Mouse (Mus musculus): Measurements from ENCODE around the gene Adprm.
"Not testable (repeated sequence)": the region's sequence is repeated elsewhere in the genome, so short reads cannot be mapped to it uniquely, and the experiment has no call there.

The Adprm gene

GRCm38 (mm10) chr11:67052321-67052952, at the start of gene Adprm, which contains the start of gene Sco1:
TSS of gene Adprm (minus strand) at chr11:67052594.
TSS of gene Sco1 (plus strand) at chr11:67052670.
- peak; percentile 79 to 83 for DNase-seq (ENCODE audit: low spot score in 2 of 2)

GRCm38 (mm10) chr11:67101713-67102112, 49.3 kb upstream of the Adprm start:
- DNase-seq (ENCODE audit: low spot score in 2 of 2): peak; percentile 36 to 57

- no peak for DNase-seq (ENCODE audit: low spot score in 2 of 2)
Measured at GRCm38 (mm10) chr11:67100169-67100568, 47.8 kb upstream of the Adprm start.

- no peak for DNase-seq (ENCODE audit: low spot score in 2 of 2)
Measured at GRCm38 (mm10) chr11:67099241-67099640, 46.8 kb upstream of the Adprm start.

- no peak for DNase-seq (ENCODE audit: low spot score in 2 of 2)
Measured at GRCm38 (mm10) chr11:67098427-67098826, 46.0 kb upstream of the Adprm start.

- DNase-seq (ENCODE audit: low spot score in 2 of 2): no peak
Measured at GRCm38 (mm10) chr11:67097709-67098108, 45.3 kb upstream of the Adprm start.

- no peak for DNase-seq (ENCODE audit: low spot score in 2 of 2)
Measured at GRCm38 (mm10) chr11:67094470-67094869, 42.1 kb upstream of the Adprm start.

- no peak for DNase-seq (ENCODE audit: low spot score in 2 of 2)
Measured at GRCm38 (mm10) chr11:67093652-67094051, 41.3 kb upstream of the Adprm start.

- DNase-seq (ENCODE audit: low spot score in 2 of 2): no peak
Measured at GRCm38 (mm10) chr11:67093201-67093600, 40.8 kb upstream of the Adprm start.

- DNase-seq (ENCODE audit: low spot score in 2 of 2): not testable (repeated sequence)
Measured at GRCm38 (mm10) chr11:67092354-67092753, 40.0 kb upstream of the Adprm start.

GRCm38 (mm10) chr11:67087225-67087624, 34.8 kb upstream of the Adprm start:
- DNase-seq (ENCODE audit: low spot score in 2 of 2): no peak

- DNase-seq (ENCODE audit: low spot score in 2 of 2): no peak
Measured at GRCm38 (mm10) chr11:67086467-67087164, 34.2 kb upstream of the Adprm start.

GRCm38 (mm10) chr11:67085489-67085888, 33.1 kb upstream of the Adprm start:
- peak; percentile 56 to 68 for DNase-seq (ENCODE audit: low spot score in 2 of 2)

- DNase-seq (ENCODE audit: low spot score in 2 of 2): no peak
Measured at GRCm38 (mm10) chr11:67083712-67084340, 31.4 kb upstream of the Adprm start.

- DNase-seq (ENCODE audit: low spot score in 2 of 2): no peak
Measured at GRCm38 (mm10) chr11:67083239-67083638, 30.8 kb upstream of the Adprm start.

- DNase-seq (ENCODE audit: low spot score in 2 of 2): no peak
Measured at GRCm38 (mm10) chr11:67082793-67083192, 30.4 kb upstream of the Adprm start.

GRCm38 (mm10) chr11:67082188-67082587, 29.8 kb upstream of the Adprm start:
- no peak for DNase-seq (ENCODE audit: low spot score in 2 of 2)

- DNase-seq (ENCODE audit: low spot score in 2 of 2): peak in 1 of 2 experiments; percentile 5
Measured at GRCm38 (mm10) chr11:67081125-67081649, 28.8 kb upstream of the Adprm start.

- DNase-seq (ENCODE audit: low spot score in 2 of 2): peak; percentile 9 to 40
Measured at GRCm38 (mm10) chr11:67080168-67080567, 27.8 kb upstream of the Adprm start.

- DNase-seq (ENCODE audit: low spot score in 2 of 2): no peak
Measured at GRCm38 (mm10) chr11:67079740-67080139, 27.3 kb upstream of the Adprm start.

- DNase-seq (ENCODE audit: low spot score in 2 of 2): no peak
Measured at GRCm38 (mm10) chr11:67078888-67079287, 26.5 kb upstream of the Adprm start.

- no peak for DNase-seq (ENCODE audit: low spot score in 2 of 2)
Measured at GRCm38 (mm10) chr11:67078000-67078399, 25.6 kb upstream of the Adprm start, which contains the start of gene Myh3. TSS of gene Myh3 (plus strand) at chr11:67078300.

Measured in natural killer cell, adult 2 months (primary cell).